Mouse (Mus musculus) heart, adult 10 weeks (tissue): ENCODE results near the gene Olfr31. TPM values are rescaled to one million over a fixed set of nuclear protein-coding genes. Genes with fewer than 3 reads are reported as not detected.

ENCODE experiments used
- polyA plus RNA-seq: library from polyadenylated mRNA; stranded (reverse); fragments of 350-450 nt; fragmentation: Illumina TruSeq; extraction: RNeasy Lipid Tissue Mini Kit (QIAGEN cat#74804); gene quantifications from one replicate; pipeline ENCODE4 v1.2.3, GENCODE M21; 2014; ENCODE audit warnings: low read depth, low replicate concordance

The Olfr31 gene
- polyA plus RNA-seq, result not detected

DNA sequence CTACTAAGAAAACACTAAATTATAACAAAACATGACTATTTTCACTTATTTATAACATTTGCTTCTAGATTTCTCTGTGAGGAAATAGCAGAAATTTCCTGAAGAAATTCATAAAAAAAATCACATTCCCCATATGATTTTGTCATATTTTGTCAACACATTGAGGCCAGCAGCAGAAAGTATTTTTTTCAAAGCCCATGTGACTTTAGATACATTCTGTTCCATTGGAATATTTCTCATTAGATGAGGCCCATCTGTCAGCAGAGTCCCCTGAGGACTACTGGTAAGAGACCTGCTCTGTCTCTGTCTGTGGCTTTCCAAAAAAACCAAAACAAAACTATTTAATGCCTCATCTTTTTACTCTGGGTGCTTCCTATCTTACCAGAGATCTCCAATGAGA, at the start of gene Olfr31:
Olfr31 (plus strand) TSS at position 301 of the 400 bp plus-strand sequence.

GRCm38 (mm10) chr14:14345948-14346812, 23.6 kb downstream of the Olfr31 start, which contains the start of gene Il3ra:
TSS of gene Il3ra (plus strand) at chr14:14346275.

Other genes starting within 250 kb of the Olfr31 start
- gene Psmd6, start 201.8 kb upstream of the Olfr31 start, polyA plus RNA-seq, result 94.0 TPM
- gene Olfr720, start 136.0 kb upstream of the Olfr31 start, polyA plus RNA-seq, result not detected
- gene Il3ra, start 23.4 kb downstream of the Olfr31 start, polyA plus RNA-seq, result 4.3 TPM
- not detected for gene Olfr721-ps1, start 78.5 kb downstream of the Olfr31 start, polyA plus RNA-seq